Mouse (Mus musculus): ENCODE results near the gene Arhgap9. TPM values are rescaled to one million over a fixed set of nuclear protein-coding genes. Genes with fewer than 3 reads are reported as not detected.

The Arhgap9 gene
- polyA plus RNA-seq, 1 experiment from 2014 or later = 4.4 TPM

GRCm38 (mm10) chr10:127285644-127286043, 36.1 kb upstream of the Arhgap9 start:
- H3K36me3 ChIP-seq (ENCODE audit: control insufficient read depth, insufficient read depth, low read length) = peaks cover 65% of the 10 kb centered on the region
- DNase-seq (ENCODE audit: low spot score) = no peak
- WGBS = 86% methylated on average over 13 of the region's 13 CpGs
- H3K27me3 ChIP-seq (replicated peaks; ENCODE audit: control insufficient read depth, insufficient read depth, low read length) = no peaks in the 10 kb centered on the region
- ATAC-seq (replicated peaks; ENCODE audit: low FRiP score, low TSS enrichment, low read depth) = no peak
- no peak overlapping the region for H3K4me3 ChIP-seq (ENCODE audit: low read depth, low read length)
- peaks cover 25% of the 10 kb centered on the region for H3K4me1 ChIP-seq (replicated peaks; ENCODE audit: control insufficient read depth, insufficient read depth, low read length)
- no peaks in the 10 kb centered on the region for H3K9me3 ChIP-seq (ENCODE audit: control insufficient read depth, low read length)
- H3K27ac ChIP-seq (ENCODE audit: low read depth) = no peak overlapping the region
- no peak overlapping the region for H3K9ac ChIP-seq (ENCODE audit: low read length)
- no peak overlapping the region for H3K4me2 ChIP-seq (ENCODE audit: low read length)

- no peak overlapping the region for H3K27ac ChIP-seq (ENCODE audit: low read depth)
- H3K4me2 ChIP-seq (ENCODE audit: low read length) = 0 out of 2 replicates have a peak overlapping the region, but pooled peaks have one; percentile 91
- H3K36me3 ChIP-seq (ENCODE audit: control insufficient read depth, insufficient read depth, low read length) = peaks cover 60% of the 10 kb centered on the region
- no peak overlapping the region for H3K4me3 ChIP-seq (ENCODE audit: low read depth, low read length)
- H3K9me3 ChIP-seq (ENCODE audit: control insufficient read depth, low read length) = no peaks in the 10 kb centered on the region
- WGBS = 85% methylated on average over 7 of the region's 7 CpGs
- DNase-seq (ENCODE audit: low spot score) (no peak), ATAC-seq (replicated peaks; ENCODE audit: low FRiP score, low TSS enrichment, low read depth) (no peak)
- H3K27me3 ChIP-seq (replicated peaks; ENCODE audit: control insufficient read depth, insufficient read depth, low read length) = no peaks in the 10 kb centered on the region
- no peak overlapping the region for H3K9ac ChIP-seq (ENCODE audit: low read length)
- H3K4me1 ChIP-seq (replicated peaks; ENCODE audit: control insufficient read depth, insufficient read depth, low read length) = peaks cover 25% of the 10 kb centered on the region
These were observed 35.6 kb upstream of the Arhgap9 start for GRCm38 (mm10) chr10:127286194-127286593.

DNA sequence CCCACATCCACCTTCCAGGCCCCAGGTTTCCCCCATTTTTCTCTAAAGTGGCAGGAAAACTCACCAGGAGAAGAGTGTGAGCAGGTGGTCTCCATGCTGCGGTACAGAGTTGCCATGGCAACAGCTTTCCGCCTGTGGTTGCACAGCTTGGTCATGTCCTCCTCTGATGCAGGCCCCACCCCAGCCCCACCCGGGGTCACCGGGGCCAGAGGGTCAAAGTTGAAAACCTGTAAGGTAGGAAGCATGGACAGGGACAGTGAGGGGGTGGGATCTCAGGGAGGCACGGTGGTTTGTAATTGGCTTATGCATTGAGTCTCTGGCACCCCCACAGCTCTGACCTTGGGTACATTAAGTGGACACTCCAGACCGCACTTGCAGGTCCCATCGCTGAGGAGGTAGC, 35.0 kb upstream of the Arhgap9 start:
- Histone ChIP-seq H3K9ac (ENCODE audit: low read length) (no peak overlapping the region), H3K4me1 (replicated peaks; ENCODE audit: control insufficient read depth, insufficient read depth, low read length) (peaks cover 29% of the 10 kb centered on the region), H3K27ac (ENCODE audit: low read depth) (no peak overlapping the region), H3K4me3 (ENCODE audit: low read depth, low read length) (peak overlapping the region; percentile 78; the same call in 1 of the 2 replicates), H3K36me3 (ENCODE audit: control insufficient read depth, insufficient read depth, low read length) (peaks cover 54% of the 10 kb centered on the region), H3K4me2 (ENCODE audit: low read length) (peak overlapping the region; percentile 91), H3K9me3 (ENCODE audit: control insufficient read depth, low read length) (no peaks in the 10 kb centered on the region), H3K27me3 (replicated peaks; ENCODE audit: control insufficient read depth, insufficient read depth, low read length) (no peaks in the 10 kb centered on the region)
- DNase-seq (ENCODE audit: low spot score) = no peak
- 54% methylated on average over 7 of the region's 7 CpGs for WGBS
- ATAC-seq (replicated peaks; ENCODE audit: low FRiP score, low TSS enrichment, low read depth) = no peak

GRCm38 (mm10) chr10:127287271-127287935, 34.4 kb upstream of the Arhgap9 start:
- Histone ChIP-seq H3K9ac (ENCODE audit: low read length) (peak overlapping the region; percentile 77), H3K27me3 (replicated peaks; ENCODE audit: control insufficient read depth, insufficient read depth, low read length) (no peaks in the 10 kb centered on the region), H3K36me3 (ENCODE audit: control insufficient read depth, insufficient read depth, low read length) (peaks cover 47% of the 10 kb centered on the region), H3K27ac (ENCODE audit: low read depth) (peak overlapping the region; percentile 97), H3K4me3 (ENCODE audit: low read depth, low read length) (peak overlapping the region; percentile 78), H3K4me2 (ENCODE audit: low read length) (peak overlapping the region; percentile 91), H3K4me1 (replicated peaks; ENCODE audit: control insufficient read depth, insufficient read depth, low read length) (peaks cover 35% of the 10 kb centered on the region), H3K9me3 (ENCODE audit: control insufficient read depth, low read length) (no peaks in the 10 kb centered on the region)
- DNase-seq (ENCODE audit: low spot score) (no peak), ATAC-seq (replicated peaks; ENCODE audit: low FRiP score, low TSS enrichment, low read depth) (no peak)
- 54% methylated on average over 15 of the region's 15 CpGs for WGBS

GRCm38 (mm10) chr10:127287936-127288293, 33.8 kb upstream of the Arhgap9 start:
- DNase-seq (ENCODE audit: low spot score) (no peak), ATAC-seq (replicated peaks; ENCODE audit: low FRiP score, low TSS enrichment, low read depth) (no peak)
- H3K4me1 ChIP-seq (replicated peaks; ENCODE audit: control insufficient read depth, insufficient read depth, low read length) = peaks cover 39% of the 10 kb centered on the region

DNA sequence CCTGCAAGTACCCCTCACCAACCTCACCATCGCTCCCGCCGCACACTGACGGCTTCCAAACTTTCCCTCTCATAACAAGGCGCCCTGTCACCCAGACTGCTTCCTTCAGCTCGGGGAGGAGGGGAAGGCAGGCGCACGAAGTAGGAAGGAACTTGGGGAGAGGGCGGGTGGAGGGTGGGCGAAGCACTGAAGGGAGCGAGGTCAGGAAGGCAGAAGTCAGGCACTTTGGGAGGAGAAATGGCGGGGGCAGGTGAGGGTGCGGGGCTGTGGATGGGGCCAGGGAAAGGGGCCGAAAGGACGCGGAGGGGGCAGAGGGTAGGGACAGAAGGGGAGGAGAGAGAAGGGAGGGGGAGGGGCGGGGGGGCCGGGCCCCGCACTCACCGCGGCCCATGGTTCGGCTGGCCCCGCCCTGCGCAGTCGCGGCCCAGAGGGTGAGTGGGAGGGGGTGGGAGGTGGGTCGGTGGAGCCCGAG, 33.4 kb upstream of the Arhgap9 start:
- H3K4me2 ChIP-seq (ENCODE audit: low read length) = peak overlapping the region; percentile 91
- peaks cover 41% of the 10 kb centered on the region for H3K36me3 ChIP-seq (ENCODE audit: control insufficient read depth, insufficient read depth, low read length)
- H3K4me1 ChIP-seq (replicated peaks; ENCODE audit: control insufficient read depth, insufficient read depth, low read length) = peaks cover 41% of the 10 kb centered on the region
- 1% methylated on average over 15 of the region's 28 CpGs for WGBS
- H3K27ac ChIP-seq (ENCODE audit: low read depth) = peak overlapping the region; percentile 97
- H3K9ac ChIP-seq (ENCODE audit: low read length) = peak overlapping the region; percentile 77
- H3K4me3 ChIP-seq (ENCODE audit: low read depth, low read length) = peak overlapping the region; percentile 78
- ATAC-seq (replicated peaks; ENCODE audit: low FRiP score, low TSS enrichment, low read depth) = peak; percentile 10
- no peak for DNase-seq (ENCODE audit: low spot score)
- H3K9me3 ChIP-seq (ENCODE audit: control insufficient read depth, low read length) = no peaks in the 10 kb centered on the region
- H3K27me3 ChIP-seq (replicated peaks; ENCODE audit: control insufficient read depth, insufficient read depth, low read length) = no peaks in the 10 kb centered on the region

More at GRCm38 (mm10) chr10:127287936-127288293, 33.8 kb upstream of the Arhgap9 start:
- Histone ChIP-seq H3K27me3 (replicated peaks; ENCODE audit: control insufficient read depth, insufficient read depth, low read length) (no peaks in the 10 kb centered on the region), H3K4me3 (ENCODE audit: low read depth, low read length) (peak overlapping the region; percentile 78), H3K27ac (ENCODE audit: low read depth) (peak overlapping the region; percentile 97), H3K36me3 (ENCODE audit: control insufficient read depth, insufficient read depth, low read length) (peaks cover 42% of the 10 kb centered on the region), H3K4me2 (ENCODE audit: low read length) (peak overlapping the region; percentile 91), H3K9ac (ENCODE audit: low read length) (peak overlapping the region; percentile 77), H3K9me3 (ENCODE audit: control insufficient read depth, low read length) (no peaks in the 10 kb centered on the region)
- WGBS = 2% methylated on average over 3 of the region's 3 CpGs

DNA sequence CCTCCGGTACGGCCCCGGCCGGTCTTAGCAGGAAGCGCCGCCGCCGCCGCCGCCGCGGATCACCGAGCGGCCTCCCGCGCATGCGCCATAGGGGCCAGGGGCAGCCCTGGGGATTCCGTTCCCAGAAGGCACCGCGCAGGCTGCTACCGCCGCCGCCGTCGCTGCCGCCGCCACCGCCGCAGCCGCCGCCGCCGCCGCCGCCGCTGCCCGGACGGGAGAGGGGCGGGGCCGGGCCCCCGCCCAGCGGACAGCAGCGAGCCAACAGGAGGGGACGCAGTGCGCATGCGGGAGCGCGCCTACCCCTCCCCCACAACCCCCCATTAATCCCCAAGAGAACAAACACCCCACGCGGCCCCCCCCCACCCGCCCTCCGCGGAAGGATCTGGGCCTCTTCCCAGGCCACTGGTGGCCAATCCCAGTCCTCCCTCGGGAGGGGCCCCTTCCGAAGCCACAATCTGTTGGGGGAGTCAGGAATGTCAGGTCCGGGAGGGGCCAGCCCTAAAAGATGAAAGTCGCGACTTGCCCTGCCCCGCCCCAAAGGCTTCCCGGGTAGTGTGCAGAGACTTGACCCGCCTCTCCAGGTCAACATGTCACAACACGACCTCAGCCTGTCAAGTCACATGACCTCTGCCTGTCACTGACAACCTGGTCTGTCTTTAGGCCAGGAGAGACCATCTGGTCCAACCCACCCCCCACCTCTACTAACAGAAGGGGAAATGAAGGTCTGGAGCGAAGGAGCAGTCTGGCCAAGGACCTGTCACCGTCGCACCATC, 32.8 kb upstream of the Arhgap9 start, which contains the start of gene Mbd6:
Gene Mbd6 (minus strand): TSS at position 219 of the 773 bp plus-strand sequence.
- H3K27me3 ChIP-seq (replicated peaks; ENCODE audit: control insufficient read depth, insufficient read depth, low read length) = no peaks in the 10 kb centered on the region
- peak; percentile 93 for DNase-seq (ENCODE audit: low spot score)
- H3K27ac ChIP-seq (ENCODE audit: low read depth) = peak within 1 kb of the TSS; percentile 97
- H3K4me1 ChIP-seq (replicated peaks; ENCODE audit: control insufficient read depth, insufficient read depth, low read length) = peaks cover 41% of the 10 kb centered on the region
- ATAC-seq (replicated peaks; ENCODE audit: low FRiP score, low TSS enrichment, low read depth) = peak; percentile 22
- H3K4me3 ChIP-seq (ENCODE audit: low read depth, low read length) = peak within 1 kb of the TSS; percentile 78
- H3K4me2 ChIP-seq (ENCODE audit: low read length) = peak within 1 kb of the TSS; percentile 91
- peak within 1 kb of the TSS; percentile 77 for H3K9ac ChIP-seq (ENCODE audit: low read length)
- WGBS = under 1% methylated on average over 42 of the region's 65 CpGs
- H3K36me3 ChIP-seq (ENCODE audit: control insufficient read depth, insufficient read depth, low read length) = peaks cover 41% of the 10 kb centered on the region
- no peaks in the 10 kb centered on the region for H3K9me3 ChIP-seq (ENCODE audit: control insufficient read depth, low read length)

- Histone ChIP-seq H3K36me3 (ENCODE audit: control insufficient read depth, insufficient read depth, low read length) (peaks cover 41% of the 10 kb centered on the region), H3K4me1 (replicated peaks; ENCODE audit: control insufficient read depth, insufficient read depth, low read length) (peaks cover 41% of the 10 kb centered on the region), H3K9me3 (ENCODE audit: control insufficient read depth, low read length) (no peaks in the 10 kb centered on the region), H3K9ac (ENCODE audit: low read length) (peak overlapping the region; percentile 77), H3K4me3 (ENCODE audit: low read depth, low read length) (peak overlapping the region; percentile 78), H3K27ac (ENCODE audit: low read depth) (peak overlapping the region; percentile 97), H3K4me2 (ENCODE audit: low read length) (peak overlapping the region; percentile 91), H3K27me3 (replicated peaks; ENCODE audit: control insufficient read depth, insufficient read depth, low read length) (no peaks in the 10 kb centered on the region)
- ATAC-seq (replicated peaks; ENCODE audit: low FRiP score, low TSS enrichment, low read depth) (no peak), DNase-seq (ENCODE audit: low spot score) (peak; percentile 75)
- WGBS = under 1% methylated on average over 15 of the region's 15 CpGs
These were observed 32.1 kb upstream of the Arhgap9 start for GRCm38 (mm10) chr10:127289573-127290191.

All from intestine, embryonic 14.5 days (tissue).